In the genomic region with DNA sequence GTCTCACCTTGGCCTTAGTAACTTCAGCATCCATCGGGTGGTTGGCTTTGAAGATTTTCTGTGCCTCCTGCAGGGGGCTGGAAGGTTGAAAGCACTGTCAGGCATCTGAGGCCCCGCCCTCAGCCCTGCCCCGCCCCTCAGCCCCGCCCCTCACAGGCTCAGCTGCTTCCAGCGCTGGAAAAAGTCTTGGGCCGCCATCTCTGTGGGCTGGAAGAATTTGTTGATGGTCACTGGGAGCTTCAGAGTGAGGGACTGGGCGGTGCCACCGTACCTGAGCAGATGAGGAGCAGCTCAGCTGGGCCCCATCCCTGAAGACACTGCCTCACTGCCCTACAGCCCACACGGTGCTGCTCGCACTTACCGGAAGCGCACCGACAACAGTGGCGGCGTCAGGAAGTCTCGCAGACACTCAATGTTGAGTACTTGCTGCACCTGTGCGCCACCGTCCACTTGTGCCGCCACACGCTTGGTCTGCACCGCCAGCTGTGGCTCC, we compare ENCODE assay signal across 9 mouse cellular contexts. TPM values are rescaled to one million over a fixed set of nuclear protein-coding genes. Genes with fewer than 3 reads are reported as not detected.
DNase-seq lines count a peak whose midpoint lies in the region; ATAC-seq lines count a peak whose summit lies in the region.
"Had no signal": no experiment of that assay in that cellular context is flagged by ENCODE, and none has a peak within 500 bp of the region (broad histone marks: within the 10 kb centered on the region; RNA-seq: fewer than 3 reads in every experiment).

No protein-coding gene starts in this region.

- H3K9ac ChIP-seq in forebrain, embryonic 12.5 days = no peak overlapping the region
- H3K9ac ChIP-seq in stomach, embryonic 15.5 days = no peak overlapping the region

- peak overlapping the region; percentile 53 for H3K4me2 ChIP-seq in forebrain, embryonic 12.5 days
- H3K4me2 ChIP-seq in stomach, embryonic 15.5 days = peak overlapping the region; percentile 51

- DNase-seq in cerebellum, adult 11-12 months = peak; percentile 33
- DNase-seq in cerebellum, adult 18-20 months = no peak
- peak; percentile 68 for DNase-seq in Muller cell, postnatal 12 days (ENCODE audit: inconsistent ontology term)
- peak; percentile 59 for DNase-seq in kidney, postnatal 14 days
- DNase-seq in layer of hippocampus, adult 9-10 months (ENCODE audit: low spot score) = no peak

- H3K4me1 ChIP-seq in forebrain, embryonic 12.5 days = peaks cover 53% of the 10 kb centered on the region
- H3K4me1 ChIP-seq in megakaryocyte, embryonic 14.5 days = peaks cover 59% of the 10 kb centered on the region
- H3K4me1 ChIP-seq in stomach, embryonic 15.5 days = peaks cover 32% of the 10 kb centered on the region

- no peaks in the 10 kb centered on the region for H3K27me3 ChIP-seq in forebrain, embryonic 12.5 days
- no peaks in the 10 kb centered on the region for H3K27me3 ChIP-seq in megakaryocyte, embryonic 14.5 days (replicated peaks)
- no peaks in the 10 kb centered on the region for H3K27me3 ChIP-seq in stomach, embryonic 15.5 days (replicated peaks)
- H3K27me3 ChIP-seq: Patski had no signal

- H3K9me3 ChIP-seq in forebrain, embryonic 12.5 days = no peaks in the 10 kb centered on the region
- H3K9me3 ChIP-seq in megakaryocyte, embryonic 14.5 days = no peaks in the 10 kb centered on the region
- no peaks in the 10 kb centered on the region for H3K9me3 ChIP-seq in stomach, embryonic 15.5 days

- WGBS in forebrain, embryonic 12.5 days = 16% methylated on average over 21 of the region's 21 CpGs
- 18% methylated on average over 21 of the region's 21 CpGs for WGBS in stomach, embryonic 15.5 days

- peak; percentile 44 for ATAC-seq in forebrain, embryonic 12.5 days (ENCODE audit: low FRiP score)
- peak; percentile 38; the same call in 1 of the 2 replicates for ATAC-seq in stomach, embryonic 15.5 days (ENCODE audit: insufficient read depth, low FRiP score, low read depth)
- ATAC-seq: Patski had no signal

- peaks cover 77% of the 10 kb centered on the region for H3K36me3 ChIP-seq in forebrain, embryonic 12.5 days (replicated peaks)
- H3K36me3 ChIP-seq in megakaryocyte, embryonic 14.5 days (replicated peaks; ENCODE audit: low read length) = peaks cover 93% of the 10 kb centered on the region
- H3K36me3 ChIP-seq in stomach, embryonic 15.5 days = peaks cover 35% of the 10 kb centered on the region

- H3K27ac ChIP-seq in forebrain, embryonic 12.5 days = peak overlapping the region; percentile 56
- peak overlapping the region; percentile 55; the same call in 1 of the 2 replicates for H3K27ac ChIP-seq in stomach, embryonic 15.5 days

- H3K4me3 ChIP-seq in forebrain, embryonic 12.5 days (replicated peaks) = peak overlapping the region; percentile 20
- H3K4me3 ChIP-seq in megakaryocyte, embryonic 14.5 days (replicated peaks) = peak overlapping the region; percentile 81
- peak overlapping the region; percentile 27 for H3K4me3 ChIP-seq in stomach, embryonic 15.5 days (replicated peaks)

RNA-seq across cellular contexts. Expression of gene Fuz, which starts 5.4 kb away (rescaled TPM):
- polyA plus RNA-seq in forebrain, embryonic 12.5 days (2016; fragmentation: Nextera tagmentation; extraction: Ambion mirVana) = 27.4 and 28.7 TPM in 2 replicates
- 69.9 and 126 TPM in 2 replicates for polyA plus RNA-seq in megakaryocyte, embryonic 14.5 days (2012; ENCODE audit: insufficient read depth, low replicate concordance)
- 22.2 and 24.2 TPM in 2 replicates for polyA plus RNA-seq in stomach, embryonic 15.5 days (2015; fragmentation: Nextera tagmentation; extraction: Ambion mirVana)

RNA-seq across cellular contexts. Expression of gene Med25, which starts 8.8 kb away (rescaled TPM):
- 172 and 178 TPM in 2 replicates for polyA plus RNA-seq in forebrain, embryonic 12.5 days (2016; fragmentation: Nextera tagmentation; extraction: Ambion mirVana)
- 249 and 952 TPM in 2 replicates for polyA plus RNA-seq in megakaryocyte, embryonic 14.5 days (2012; ENCODE audit: insufficient read depth, low replicate concordance)
- 88.7 and 91.0 TPM in 2 replicates for polyA plus RNA-seq in stomach, embryonic 15.5 days (2015; fragmentation: Nextera tagmentation; extraction: Ambion mirVana)

RNA-seq across cellular contexts. Expression of gene Ap2a1, which starts 28.0 kb away (rescaled TPM):
- 85.8 and 94.4 TPM in 2 replicates for polyA plus RNA-seq in forebrain, embryonic 12.5 days (2016; fragmentation: Nextera tagmentation; extraction: Ambion mirVana)
- 137 and 235 TPM in 2 replicates for polyA plus RNA-seq in megakaryocyte, embryonic 14.5 days (2012; ENCODE audit: insufficient read depth, low replicate concordance)
- polyA plus RNA-seq in stomach, embryonic 15.5 days (2015; fragmentation: Nextera tagmentation; extraction: Ambion mirVana) = 61.5 and 61.6 TPM in 2 replicates

RNA-seq across cellular contexts. Expression of gene Ptov1, which starts 31.7 kb away (rescaled TPM):
- 595 and 609 TPM in 2 replicates for polyA plus RNA-seq in forebrain, embryonic 12.5 days (2016; fragmentation: Nextera tagmentation; extraction: Ambion mirVana)
- 191 and 368 TPM in 2 replicates for polyA plus RNA-seq in megakaryocyte, embryonic 14.5 days (2012; ENCODE audit: insufficient read depth, low replicate concordance)
- polyA plus RNA-seq in stomach, embryonic 15.5 days (2015; fragmentation: Nextera tagmentation; extraction: Ambion mirVana) = 291 and 320 TPM in 2 replicates

RNA-seq across cellular contexts. Expression of gene Tsks, which starts 41.7 kb away (rescaled TPM):
- polyA plus RNA-seq in forebrain, embryonic 12.5 days (2016; fragmentation: Nextera tagmentation; extraction: Ambion mirVana) = 0.27 TPM in 1 of 2 replicates, not detected in the other
- polyA plus RNA-seq in megakaryocyte, embryonic 14.5 days (2012; ENCODE audit: insufficient read depth, low replicate concordance) = 0.62 TPM in 1 of 2 replicates, not detected in the other
- polyA plus RNA-seq in stomach, embryonic 15.5 days (2015; fragmentation: Nextera tagmentation; extraction: Ambion mirVana) = 0.09 and 0.14 TPM in 2 replicates

Comparison
In these comparisons a context has a peak if more than half of its experiments do, and no peak if none do; other contexts are left out.
1. DNase-seq: peak in cerebellum, adult 11-12 months (single experiment), Muller cell, postnatal 12 days (single experiment) and kidney, postnatal 14 days (single experiment); none in cerebellum, adult 18-20 months (0 of 2) and layer of hippocampus, adult 9-10 months (single experiment).
2. H3K4me3 ChIP-seq: peak in every context shown above with its lines; median percentile 81 in megakaryocyte, embryonic 14.5 days; 27 in stomach, embryonic 15.5 days; 20 in forebrain, embryonic 12.5 days.